Mouse (Mus musculus) frontal cortex, adult 2 months (tissue): ENCODE measurements around the gene Olfr839-ps1. TPM values are rescaled to one million over a fixed set of nuclear protein-coding genes. Genes with fewer than 3 reads are reported as not detected.

Source experiments
- DNase-seq, 2 experiments: peaks; one replicate each; pipeline ENCODE4 v3.0.0; 2022; ENCODE audit warnings: low spot score in 1 of 2; ENCODE audit errors: extremely low spot score in 1 of 2
- polyA plus RNA-seq: library from polyadenylated mRNA; depleted of rRNA; stranded (reverse); fragments of >200 nt; gene quantifications from 2 replicates; pipeline ENCODE4 v1.2.3, GENCODE M21; 2012; rRNA removed

The Olfr839-ps1 gene
- not detected in 2 replicates for polyA plus RNA-seq

GRCm38 (mm10) chr9:19177212-19177611 is at the start of gene Olfr839-ps1:
Olfr839-ps1 (minus strand) TSS chr9:19177312.
- no peak for DNase-seq

GRCm38 (mm10) chr9:19136017-19136416 is 41.1 kb downstream of the Olfr839-ps1 start, which contains the start of gene Olfr837:
Olfr837 (plus strand) TSS chr9:19136317.
- DNase-seq, result no peak

GRCm38 (mm10) chr9:19120082-19120481 is 57.0 kb downstream of the Olfr839-ps1 start, which contains the start of gene Olfr836:
Olfr836 (plus strand) TSS chr9:19120382.
- DNase-seq, result no peak

Other genes starting within 250 kb of the Olfr839-ps1 start
- gene Olfr832, start 240.2 kb downstream of the Olfr839-ps1 start, polyA plus RNA-seq, result not detected in 2 replicates
- not detected in 2 replicates for gene Olfr834, start 189.3 kb downstream of the Olfr839-ps1 start, polyA plus RNA-seq
- gene Olfr835, start 144.6 kb downstream of the Olfr839-ps1 start, polyA plus RNA-seq, result not detected in 2 replicates
- not detected in 2 replicates for gene Olfr836, start 56.9 kb downstream of the Olfr839-ps1 start, polyA plus RNA-seq
- not detected in 2 replicates for gene Olfr837, start 41.0 kb downstream of the Olfr839-ps1 start, polyA plus RNA-seq
- gene Olfr843, start 74.7 kb upstream of the Olfr839-ps1 start, polyA plus RNA-seq, result 0.02 TPM in 1 of 2 replicates, not detected in the other
- gene Olfr844, start 139.0 kb upstream of the Olfr839-ps1 start, polyA plus RNA-seq, result not detected in 2 replicates
- not detected in 2 replicates for gene Olfr845, start 159.1 kb upstream of the Olfr839-ps1 start, polyA plus RNA-seq
- gene Olfr846, start 186.7 kb upstream of the Olfr839-ps1 start, polyA plus RNA-seq, result not detected in 2 replicates
- gene Olfr847, start 201.4 kb upstream of the Olfr839-ps1 start, polyA plus RNA-seq, result not detected in 2 replicates